Mouse (Mus musculus) liver, embryonic 14.5 days (tissue): ENCODE measurements around the gene Arl5c. TPM values are rescaled to one million over a fixed set of nuclear protein-coding genes. Genes with fewer than 3 reads are reported as not detected.

Experiments used
- ATAC-seq: fragments of 200-750 bp; cut with Nextera tagmentation; 2 replicates; pipeline ENCODE4 v1.8.0; 2017; ENCODE audit warnings: moderate number of reproducible peaks, mild to moderate bottlenecking, moderate library complexity; ENCODE audit not compliant: insufficient read depth
- DNase-seq, 3 experiments: peaks; one replicate each; pipeline ENCODE4 v3.0.0-alpha.2; 2012 to 2013; ENCODE audit warnings: low read depth in 3 of 3, low spot score in 3 of 3
- H3K27ac ChIP-seq: fragments of 300-500 bp; sonication (generic); 2 replicates; pipeline ENCODE4 v1.5.1; 2014; ENCODE audit warnings: moderate library complexity, mild to moderate bottlenecking, control low read depth, inconsistent platforms
- H3K27me3 ChIP-seq: fragments of 300-500 bp; sonication (generic); 2 replicates; pipeline ENCODE4 v1.6.1; 2014; ENCODE audit warnings: mild to moderate bottlenecking, low read length, moderate library complexity; ENCODE audit not compliant: control insufficient read depth, insufficient read depth
- H3K36me3 ChIP-seq: fragments of 300-500 bp; sonication (generic); replicated peaks from 2 replicates; pipeline ENCODE4 v1.6.1; 2014; ENCODE audit warnings: low read depth; ENCODE audit not compliant: control insufficient read depth, insufficient read depth
- H3K4me1 ChIP-seq, 2 experiments: fragments of 200-500 bp in 1 of 2; fragments of 300-500 bp in 1 of 2; sonication (generic) in 1 of 2; replicated peaks; 2 replicates each; pipeline ENCODE4 v1.6.1; 2012 to 2014; ENCODE audit warnings: antibody characterized with exemption in 1 of 2, inconsistent platforms in 1 of 2, low read length in 1 of 2; ENCODE audit not compliant: control insufficient read depth in 2 of 2, insufficient read depth in 2 of 2
- H3K4me2 ChIP-seq: fragments of 300-500 bp; sonication (generic); 2 replicates; pipeline ENCODE4 v1.6.1; 2014; ENCODE audit warnings: low read depth, mild to moderate bottlenecking, control low read depth, moderate library complexity
- H3K4me3 ChIP-seq, 2 experiments: fragments of 200-500 bp in 1 of 2; fragments of 300-500 bp in 1 of 2; sonication (generic) in 1 of 2; 2 replicates each; pipeline ENCODE4 v1.5.1; 2012 to 2014; ENCODE audit warnings: low read depth in 2 of 2, low read length in 2 of 2, mild to moderate bottlenecking in 2 of 2, control low read depth in 1 of 2, inconsistent platforms in 1 of 2, moderate library complexity in 1 of 2; ENCODE audit not compliant: insufficient read depth in 1 of 2
- H3K9ac ChIP-seq: fragments of 300-500 bp; sonication (generic); replicated peaks from 2 replicates; pipeline ENCODE4 v1.6.1; 2014; ENCODE audit warnings: mild to moderate bottlenecking, control low read depth, moderate library complexity
- H3K9me3 ChIP-seq: fragments of 300-500 bp; sonication (generic); 2 replicates; pipeline ENCODE4 v1.6.1; 2016; ENCODE audit warnings: low read length, mixed read lengths; ENCODE audit not compliant: control insufficient read depth
- CTCF ChIP-seq: IDR thresholded peaks from 2 replicates; pipeline ENCODE4 v1.5.1; 2016; ENCODE audit warnings: antibody characterized with exemption, low read depth, control low read depth
- EP300 ChIP-seq: IDR thresholded peaks from 2 replicates; pipeline ENCODE4 v1.6.1; 2016; ENCODE audit warnings: antibody characterized with exemption, low read depth
- WGBS: fragments of 180-500 bp; shearing (Covaris S2); extraction: QIAGEN DNeasy Blood & Tissue Kit; methylation state at CpG from one replicate; pipeline ENCODE4 v1.1.7; 2014; ENCODE audit not compliant: insufficient replicate concordance; 5-methylcytosine and 5-hydroxymethylcytosine counted together
- polyA plus RNA-seq, 2 experiments: library from polyadenylated mRNA; depleted of rRNA in 1 of 2; stranded (reverse) in 1 of 2; unstranded in 1 of 2; fragments of >200 nt; fragmentation: Nextera tagmentation in 1 of 2; extraction: Ambion mirVana in 1 of 2; gene quantifications; 2 replicates each; pipeline versions ENCODE4 v1.2.1 to v1.2.3; 2012 to 2014

The Arl5c gene
- polyA plus RNA-seq, 2 experiments = 2.2 to 6.4 TPM

DNA sequence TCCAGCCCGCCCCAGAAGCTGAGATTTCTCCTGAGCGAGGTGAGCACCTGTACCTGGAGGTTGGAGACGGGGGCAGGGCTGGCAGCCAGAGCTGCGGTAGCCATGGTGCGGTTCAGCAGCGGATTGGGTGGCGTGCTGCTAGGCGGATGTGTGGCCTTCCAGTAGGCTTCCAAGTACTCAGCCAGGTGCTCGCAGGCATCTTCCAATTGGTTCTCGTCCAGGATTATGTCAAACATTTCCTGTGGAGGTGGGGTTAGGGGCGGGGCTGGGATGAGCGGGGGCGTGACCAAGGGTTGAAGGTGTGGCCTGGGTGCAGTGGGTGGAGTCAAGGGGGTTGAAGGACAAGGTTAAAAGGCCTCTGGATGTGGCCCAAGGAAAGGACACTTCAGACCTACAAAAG is 9.1 kb upstream of the Arl5c start:
- Histone ChIP-seq H3K4me3 (no peak overlapping the region), H3K4me1 (peaks cover 0 to 4% of the 10 kb centered on the region in 2 experiments; a peak in 1 of 4 replicates), H3K9me3 (no peaks in the 10 kb centered on the region), H3K27me3 (peaks cover 7% of the 10 kb centered on the region), H3K4me2 (no peak overlapping the region), H3K9ac (no peak overlapping the region), H3K36me3 (no peaks in the 10 kb centered on the region), H3K27ac (no peak overlapping the region)
- 34% methylated on average over 13 of the region's 13 CpGs for WGBS
- no peak for DNase-seq
- ATAC-seq = 0 out of 2 replicates have a peak, but pooled peaks have one; percentile 32
- no peak for TF ChIP-seq EP300
- no peak for TF ChIP-seq CTCF

DNA sequence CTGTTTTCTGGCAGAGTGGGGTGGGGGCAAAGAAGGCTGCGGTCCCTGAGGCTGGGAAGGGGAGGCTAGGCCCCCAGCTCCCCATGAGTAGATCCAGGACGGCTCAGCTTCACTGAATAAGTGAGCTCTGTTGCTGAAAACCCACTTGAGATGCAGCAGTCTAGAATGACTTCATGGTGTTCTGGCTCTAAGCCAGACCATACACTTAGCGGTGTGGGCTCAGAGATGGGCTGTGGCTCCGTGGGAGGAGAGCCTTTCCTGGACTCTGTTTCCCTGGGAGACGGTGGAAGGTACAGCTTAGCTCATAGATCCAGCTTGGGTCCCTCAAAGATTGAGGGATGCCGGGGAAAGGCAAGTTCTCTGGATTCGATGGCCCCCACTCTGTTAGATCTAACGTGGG is 8.2 kb upstream of the Arl5c start:
- no peak overlapping the region for H3K27ac ChIP-seq
- 66% methylated on average over 8 of the region's 8 CpGs for WGBS
- no peak for TF ChIP-seq EP300
- TF ChIP-seq CTCF = no peak
- no peak for ATAC-seq
- DNase-seq = no peak
- no peak overlapping the region for H3K4me2 ChIP-seq
- no peaks in the 10 kb centered on the region for H3K9me3 ChIP-seq
- peaks cover 7% of the 10 kb centered on the region for H3K27me3 ChIP-seq
- peaks cover 0 to 8% of the 10 kb centered on the region in 2 experiments; a peak in 2 of 4 replicates for H3K4me1 ChIP-seq
- H3K9ac ChIP-seq = no peak overlapping the region
- no peaks in the 10 kb centered on the region for H3K36me3 ChIP-seq
- H3K4me3 ChIP-seq = no peak overlapping the region

DNA sequence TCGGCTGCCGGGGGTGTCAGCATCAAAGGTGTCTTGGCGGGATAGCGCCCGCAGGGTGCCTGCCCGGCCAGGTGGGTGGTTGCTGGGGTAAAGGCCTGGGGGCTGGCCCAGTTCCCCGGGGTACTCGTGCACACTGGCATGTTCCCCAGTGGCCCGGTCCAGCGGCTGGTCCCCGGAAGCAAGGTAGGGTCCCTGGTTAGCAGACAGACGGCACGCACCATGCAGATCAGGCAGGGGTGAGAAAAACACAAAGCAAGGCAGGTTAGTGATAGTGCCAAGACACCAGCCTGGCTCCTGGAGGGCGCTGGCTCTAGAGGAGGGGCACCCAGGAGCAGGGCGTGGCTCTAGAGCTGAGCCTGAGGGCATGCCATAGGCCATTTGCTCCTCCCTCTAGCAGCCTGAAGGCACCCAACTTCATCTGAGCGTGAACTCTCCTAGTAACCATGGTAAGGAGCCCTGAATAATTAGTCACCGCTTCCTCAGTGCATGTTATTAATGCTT is 7.2 kb upstream of the Arl5c start:
- H3K27me3 ChIP-seq = peaks cover 7% of the 10 kb centered on the region
- peak; percentile 34; the same call in 1 of the 2 replicates for ATAC-seq

DNA sequence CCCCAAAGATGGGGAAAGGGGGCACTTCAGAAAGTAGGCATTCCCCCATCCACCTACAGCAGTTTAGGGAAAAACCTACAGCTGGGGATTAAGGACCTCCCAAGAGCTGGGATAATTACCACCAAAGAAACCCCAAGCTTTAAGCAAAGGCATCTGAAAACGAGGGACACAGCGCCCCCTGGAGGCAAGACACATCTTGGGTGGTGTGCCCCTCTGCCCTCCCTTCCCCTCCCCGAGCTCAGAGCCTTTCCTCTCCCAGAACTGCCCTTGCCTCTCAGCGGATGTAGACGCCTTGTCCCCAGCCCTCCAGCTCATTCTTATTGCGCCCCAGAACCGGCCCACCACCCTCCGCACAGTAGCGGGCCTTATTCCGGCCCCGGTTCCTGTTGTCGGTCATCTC is 6.6 kb upstream of the Arl5c start:
- ATAC-seq (no peak), DNase-seq (no peak)
- H3K27ac ChIP-seq = no peak overlapping the region
- TF ChIP-seq EP300 = no peak
- TF ChIP-seq CTCF = peak; percentile 91
- H3K4me2 ChIP-seq = peak overlapping the region; percentile 55
- WGBS = 2% methylated on average over 12 of the region's 12 CpGs
- H3K27me3 ChIP-seq = peaks cover 7% of the 10 kb centered on the region
- H3K9ac ChIP-seq = no peak overlapping the region
- H3K4me1 ChIP-seq = peaks cover 0 to 12% of the 10 kb centered on the region in 2 experiments; a peak in 2 of 4 replicates
- peak overlapping the region in 1 of 2 experiments; percentile 27; a peak in 1 of 4 replicates for H3K4me3 ChIP-seq
- H3K9me3 ChIP-seq = no peaks in the 10 kb centered on the region
- no peaks in the 10 kb centered on the region for H3K36me3 ChIP-seq

More for the DNA sequence above, 7.2 kb upstream of the Arl5c start:
- Histone ChIP-seq H3K9ac (no peak overlapping the region), H3K4me1 (peaks cover 0 to 9% of the 10 kb centered on the region in 2 experiments; a peak in 2 of 4 replicates), H3K9me3 (no peaks in the 10 kb centered on the region), H3K4me2 (peak overlapping the region; percentile 55), H3K4me3 (no peak overlapping the region), H3K27ac (no peak overlapping the region), H3K36me3 (no peaks in the 10 kb centered on the region)
- no peak for DNase-seq
- TF ChIP-seq CTCF (no peak), EP300 (no peak)
- WGBS = 32% methylated on average over 17 of the region's 17 CpGs

DNA sequence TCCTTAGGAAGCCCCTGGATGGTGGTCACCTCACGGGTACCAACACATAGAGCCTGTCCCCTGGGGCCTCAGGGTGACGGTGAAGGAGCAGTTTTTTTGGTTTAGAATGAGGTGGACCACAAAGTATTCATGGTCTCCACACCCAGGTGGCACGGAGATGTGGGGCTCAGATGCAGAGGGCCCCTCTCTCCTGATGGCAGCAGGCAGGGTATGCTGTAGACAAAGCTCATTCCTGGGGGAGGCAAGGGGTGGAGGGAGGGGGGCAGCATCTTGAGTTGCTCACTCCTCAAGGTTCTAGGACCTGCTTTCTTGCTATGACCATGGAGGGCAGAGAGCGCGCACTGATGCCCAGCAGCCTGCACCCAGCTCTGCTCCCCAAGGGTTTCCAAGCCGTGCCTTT is 6.0 kb upstream of the Arl5c start:
- Histone ChIP-seq H3K4me1 (peaks cover 0 to 12% of the 10 kb centered on the region in 2 experiments; a peak in 2 of 4 replicates), H3K9me3 (no peaks in the 10 kb centered on the region), H3K4me3 (no peak overlapping the region), H3K27ac (no peak overlapping the region), H3K36me3 (no peaks in the 10 kb centered on the region), H3K9ac (no peak overlapping the region), H3K27me3 (peaks cover 7% of the 10 kb centered on the region), H3K4me2 (no peak overlapping the region)
- 48% methylated on average over 6 of the region's 6 CpGs for WGBS
- DNase-seq (no peak), ATAC-seq (no peak)
- no peak for TF ChIP-seq CTCF
- TF ChIP-seq EP300 = no peak
